In the genomic region with DNA sequence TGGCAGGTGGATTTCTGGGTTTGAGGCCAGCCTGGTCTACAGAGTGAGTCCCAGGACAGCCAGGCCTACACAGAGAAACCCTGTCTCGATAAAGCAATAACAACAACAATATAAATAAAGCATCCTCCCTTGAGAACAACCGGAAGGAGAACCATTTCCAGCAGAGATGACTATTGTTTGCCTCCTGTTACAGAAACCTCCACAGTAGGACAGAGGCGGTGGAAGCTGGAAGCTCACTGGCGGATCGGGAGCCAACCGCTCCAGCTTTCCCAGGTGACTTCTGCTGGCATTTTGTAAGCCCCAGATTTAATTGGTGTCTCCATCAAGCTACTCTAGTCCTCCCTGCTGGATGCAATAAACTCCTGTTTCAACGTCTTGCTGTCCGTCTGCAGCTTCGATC, we compare ENCODE assay signal across 27 mouse cellular contexts. TPM values are rescaled to one million over a fixed set of nuclear protein-coding genes. Genes with fewer than 3 reads are reported as not detected.
"Had no signal": no experiment of that assay in that cellular context is flagged by ENCODE, and none has a peak within 500 bp of the region (broad histone marks: within the 10 kb centered on the region; RNA-seq: fewer than 3 reads in every experiment).

No protein-coding gene starts in this region.

- H3K36me3 ChIP-seq: lung, embryonic 15.5 days; midbrain, embryonic 13.5 days; neural tube, embryonic 13.5 days; neural tube, embryonic 15.5 days had no signal

- H3K9ac ChIP-seq: lung, embryonic 15.5 days; midbrain, embryonic 13.5 days; neural tube, embryonic 13.5 days; neural tube, embryonic 15.5 days had no signal

- H3K4me3 ChIP-seq: lung, embryonic 15.5 days; megakaryocyte, embryonic 14.5 days; midbrain, embryonic 13.5 days; myocyte; neural tube, embryonic 13.5 days; neural tube, embryonic 15.5 days had no signal

- ATAC-seq: lung, postnatal 0 days; midbrain, embryonic 13.5 days; midbrain, embryonic 16.5 days had no signal

- H3K27me3 ChIP-seq: lung, embryonic 15.5 days; midbrain, embryonic 13.5 days; neural tube, embryonic 13.5 days; neural tube, embryonic 15.5 days had no signal

- H3K27ac ChIP-seq: lung, embryonic 15.5 days; macrophage; midbrain, embryonic 13.5 days; neural tube, embryonic 13.5 days; neural tube, embryonic 15.5 days had no signal

- H3K4me2 ChIP-seq: lung, embryonic 15.5 days; midbrain, embryonic 11.5 days; midbrain, embryonic 13.5 days; neural tube, embryonic 13.5 days; neural tube, embryonic 15.5 days had no signal

- H3K4me1 ChIP-seq: lung, embryonic 15.5 days; midbrain, embryonic 13.5 days; neural tube, embryonic 13.5 days; neural tube, embryonic 15.5 days had no signal

- DNase-seq: lung, adult 2 months; lung, postnatal 14 days; lung, postnatal 36 days; retina, postnatal 1 day; right cerebral cortex, adult 18-20 months; right cerebral cortex, postnatal 25 days; right cerebral cortex, postnatal 4 days; spleen, adult 18-20 months; thymus, adult 18-20 months; thymus, postnatal 14 days; thymus, postnatal 36 days had no signal

- H3K9me3 ChIP-seq: lung, embryonic 15.5 days; megakaryocyte, embryonic 14.5 days; midbrain, embryonic 13.5 days; neural tube, embryonic 13.5 days; neural tube, embryonic 15.5 days had no signal

RNA-seq across cellular contexts. Expression of a gene that starts 7.0 kb away (rescaled TPM):
- polyA plus RNA-seq: macrophage, myocyte had no signal

RNA-seq across cellular contexts. Expression of a gene that starts 12.3 kb away (rescaled TPM):
- total RNA-seq: megakaryocyte progenitor cell, adult 5-6 weeks had no signal
- polyA plus RNA-seq: lung, adult 2 months; lung, embryonic 15.5 days; lung, postnatal 0 days; macrophage; midbrain, embryonic 11.5 days; midbrain, embryonic 13.5 days; midbrain, embryonic 16.5 days; myocyte; neural tube, embryonic 11.5 days; neural tube, embryonic 13.5 days; neural tube, embryonic 15.5 days; small intestine, adult 2 months; stomach, embryonic 14.5 days; stomach, embryonic 16.5 days; thymus, postnatal 0 days had no signal
